Mouse (Mus musculus) lung, embryonic 16.5 days (tissue): ENCODE data around the gene Tbx2. TPM values are rescaled to one million over a fixed set of nuclear protein-coding genes. Genes with fewer than 3 reads are reported as not detected.

Experiments
- ATAC-seq: fragments of 200-750 bp; cut with Nextera tagmentation; 2 replicates; pipeline ENCODE4 v1.8.0; 2017; ENCODE audit warnings: low read depth, mild to moderate bottlenecking, moderate library complexity
- H3K27ac ChIP-seq: fragments of 300-500 bp; sonication (generic); 2 replicates; pipeline ENCODE4 v1.5.1; 2014; ENCODE audit warnings: mild to moderate bottlenecking, control low read depth, low read length
- H3K27me3 ChIP-seq: fragments of 300-500 bp; sonication (generic); 2 replicates; pipeline ENCODE4 v1.6.1; 2014; ENCODE audit warnings: low read depth, low read length, mixed read lengths; ENCODE audit not compliant: control insufficient read depth, insufficient read depth
- H3K36me3 ChIP-seq: fragments of 300-500 bp; sonication (generic); 2 replicates; pipeline ENCODE4 v1.6.1; 2014; ENCODE audit warnings: low read length; ENCODE audit not compliant: control insufficient read depth, insufficient read depth
- H3K4me1 ChIP-seq: fragments of 300-500 bp; sonication (generic); replicated peaks from 2 replicates; pipeline ENCODE4 v1.6.1; 2014; ENCODE audit warnings: low read length, mixed read lengths; ENCODE audit not compliant: control insufficient read depth, insufficient read depth
- H3K4me2 ChIP-seq: fragments of 300-500 bp; sonication (generic); 2 replicates; pipeline ENCODE4 v1.6.1; 2014; ENCODE audit warnings: low read depth, low read length, control low read depth
- H3K4me3 ChIP-seq: fragments of 300-500 bp; sonication (generic); 2 replicates; pipeline ENCODE4 v1.5.1; 2014; ENCODE audit warnings: mild to moderate bottlenecking, low read length, control low read depth
- H3K9ac ChIP-seq: fragments of 300-500 bp; sonication (generic); 2 replicates; pipeline ENCODE4 v1.6.1; 2014; ENCODE audit warnings: low read length, control low read depth
- H3K9me3 ChIP-seq: fragments of 300-500 bp; sonication (generic); 2 replicates; pipeline ENCODE4 v1.6.1; 2016; ENCODE audit warnings: low read length; ENCODE audit not compliant: control insufficient read depth
- WGBS: fragments of 180-500 bp; shearing (Covaris S2); extraction: QIAGEN DNeasy Blood & Tissue Kit; methylation state at CpG from one replicate; pipeline ENCODE4 v1.1.7; 2014; 5-methylcytosine and 5-hydroxymethylcytosine counted together
- polyA plus RNA-seq: library from polyadenylated mRNA; unstranded; fragments of >200 nt; fragmentation: Nextera tagmentation; extraction: Ambion mirVana; gene quantifications from 2 replicates; pipeline ENCODE4 v1.2.1, GENCODE M21; 2015

Gene Tbx2
- 24.6 and 25.1 TPM in 2 replicates for polyA plus RNA-seq

DNA sequence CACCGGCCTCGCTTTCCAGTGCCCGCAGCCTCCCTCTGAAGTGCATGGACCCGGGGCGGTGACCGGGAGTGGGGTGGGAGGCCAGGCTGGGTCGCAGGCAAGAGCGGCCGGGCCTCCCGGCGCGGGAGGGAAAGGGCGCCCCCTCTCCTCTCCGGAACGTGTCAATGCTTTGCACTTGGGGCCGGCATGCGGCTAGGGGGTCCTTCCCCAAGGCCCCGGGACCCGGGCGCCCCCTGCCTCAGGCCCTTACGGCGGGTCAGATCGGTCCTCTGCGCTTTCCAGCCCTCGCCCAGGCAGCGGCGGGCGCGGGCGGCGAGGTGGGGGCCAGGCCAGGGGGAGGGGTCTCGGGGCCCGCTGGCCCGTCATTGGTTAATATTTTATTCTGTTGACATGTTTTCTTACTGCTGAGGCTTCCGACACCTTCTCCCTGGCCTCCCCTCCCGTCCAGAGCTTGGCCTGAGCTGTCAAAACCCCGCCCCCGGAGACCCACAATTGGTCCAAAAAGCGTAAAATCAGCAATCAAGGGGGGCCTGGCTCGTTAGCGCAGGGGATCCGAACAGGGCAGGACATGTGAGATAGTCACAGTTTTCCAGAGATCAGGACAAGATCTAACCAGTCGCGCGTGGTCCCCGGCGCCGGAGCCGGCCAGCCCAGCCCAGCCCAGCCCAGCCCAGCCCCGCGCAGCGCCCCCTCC is at the start of gene Tbx2:
Gene Tbx2 (plus strand): TSS at position 321 of the 694 bp plus-strand sequence.
- ATAC-seq: peak; percentile 87
- Histone ChIP-seq H3K9me3 (no peaks in the 10 kb centered on the region), H3K4me1 (peaks cover 24% of the 10 kb centered on the region), H3K4me3 (peak within 1 kb of the TSS; percentile 73), H3K27me3 (peaks cover 45% of the 10 kb centered on the region), H3K36me3 (no peaks in the 10 kb centered on the region; the same call in 1 of the 2 replicates), H3K27ac (peak within 1 kb of the TSS; percentile 98), H3K4me2 (peak within 1 kb of the TSS; percentile 89), H3K9ac (peak within 1 kb of the TSS; percentile 93)
- WGBS: under 1% methylated on average over 37 of the region's 52 CpGs

DNA sequence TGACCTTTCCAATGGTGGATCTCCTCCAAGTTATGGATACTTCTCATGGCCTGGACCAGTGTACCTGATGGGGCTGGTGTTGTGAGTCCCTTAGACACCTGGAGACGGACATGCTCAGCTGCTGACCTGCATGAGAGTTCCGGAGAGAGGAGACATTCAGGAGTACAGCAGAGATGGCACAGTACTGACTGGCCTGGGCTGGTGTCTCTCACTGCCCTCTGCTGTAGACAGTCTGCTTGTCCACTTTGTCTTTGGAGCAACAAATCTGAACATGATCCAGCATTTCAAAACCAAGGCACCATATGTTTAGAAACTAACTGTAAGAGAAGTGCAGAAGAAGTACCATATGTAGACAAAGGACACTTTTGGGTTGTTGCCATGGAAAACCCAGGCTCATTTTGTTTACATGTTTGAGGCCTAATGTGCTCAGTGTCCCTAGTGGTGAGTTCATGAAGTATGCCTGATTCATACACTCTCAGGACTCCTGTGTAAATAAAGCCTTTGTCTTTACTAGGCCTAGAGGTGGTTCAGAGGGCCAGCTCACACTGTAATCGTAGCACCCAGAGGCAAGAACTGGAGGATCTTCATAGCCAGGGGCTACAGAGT is 46.1 kb upstream of the Tbx2 start:
- no peaks in the 10 kb centered on the region for H3K9me3 ChIP-seq
- WGBS: 51% methylated on average over 3 of the region's 3 CpGs
- no peak overlapping the region for H3K4me2 ChIP-seq
- no peak overlapping the region for H3K9ac ChIP-seq
- H3K4me3 ChIP-seq: no peak overlapping the region
- no peaks in the 10 kb centered on the region for H3K27me3 ChIP-seq
- H3K27ac ChIP-seq: peak overlapping the region; percentile 89
- peaks cover 33% of the 10 kb centered on the region for H3K4me1 ChIP-seq
- ATAC-seq: peak; percentile 88
- no peaks in the 10 kb centered on the region for H3K36me3 ChIP-seq

- no peaks in the 10 kb centered on the region for H3K9me3 ChIP-seq
- no peak for ATAC-seq
- H3K4me1 ChIP-seq: peaks cover 51% of the 10 kb centered on the region
- no peaks in the 10 kb centered on the region for H3K27me3 ChIP-seq
- H3K9ac ChIP-seq: no peak overlapping the region
- 0 out of 2 replicates have a peak, but pooled peaks cover 3% of the 10 kb centered on the region for H3K36me3 ChIP-seq
- H3K27ac ChIP-seq: no peak overlapping the region
- no peak overlapping the region for H3K4me3 ChIP-seq
- no peak overlapping the region for H3K4me2 ChIP-seq
- WGBS: 79% methylated on average over 7 of the region's 7 CpGs
Observed at GRCm38 (mm10) chr11:85789750-85790149, 42.6 kb upstream of the Tbx2 start.

DNA sequence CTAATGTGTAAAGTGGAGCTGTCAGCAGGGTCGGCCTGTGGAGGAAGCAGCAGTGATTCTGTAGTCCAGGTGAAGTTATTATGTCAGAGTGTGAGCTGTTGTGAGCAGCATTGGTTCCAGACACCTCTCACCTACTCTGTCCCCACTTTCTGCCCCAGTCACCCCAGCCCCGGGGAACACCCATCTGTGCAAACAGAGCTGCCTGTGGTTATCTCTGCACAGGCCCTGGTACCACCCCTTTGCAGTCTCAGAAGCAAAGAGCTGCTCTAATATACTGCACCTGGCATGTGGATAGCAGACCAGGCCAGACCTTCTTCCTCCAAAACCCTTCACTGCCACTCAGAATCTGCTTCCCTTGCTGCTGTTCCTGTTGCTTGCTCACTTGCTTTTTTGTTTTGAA is 42.1 kb upstream of the Tbx2 start:
- Histone ChIP-seq H3K9ac (peak overlapping the region; percentile 23; the same call in 1 of the 2 replicates), H3K4me1 (peaks cover 46% of the 10 kb centered on the region), H3K27me3 (no peaks in the 10 kb centered on the region), H3K27ac (peak overlapping the region; percentile 89), H3K4me3 (no peak overlapping the region), H3K9me3 (no peaks in the 10 kb centered on the region), H3K4me2 (no peak overlapping the region), H3K36me3 (0 out of 2 replicates have a peak, but pooled peaks cover 3% of the 10 kb centered on the region)
- 41% methylated on average over 2 of the region's 2 CpGs for WGBS
- no peak for ATAC-seq

DNA sequence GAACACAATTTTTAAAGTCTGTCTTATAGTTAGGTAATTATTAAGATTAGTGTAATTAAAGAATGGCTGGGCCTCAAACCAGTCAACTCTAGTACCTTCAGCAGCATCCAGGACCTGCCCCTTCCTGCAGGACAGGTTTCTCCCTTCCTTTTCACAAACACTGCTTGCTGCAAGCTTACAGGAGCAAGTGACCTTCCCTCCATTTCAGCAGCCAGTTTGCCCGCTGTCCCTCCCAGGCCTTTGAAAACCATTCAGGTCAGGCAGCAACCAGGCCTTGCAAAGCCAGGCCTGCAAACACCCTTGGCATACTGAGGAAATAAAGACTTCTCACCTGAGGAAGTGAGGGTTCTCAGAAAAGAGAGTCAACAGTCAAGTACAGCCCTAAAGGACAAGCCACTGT is 41.1 kb upstream of the Tbx2 start:
- H3K4me3 ChIP-seq: no peak overlapping the region
- H3K27me3 ChIP-seq: no peaks in the 10 kb centered on the region
- no peak overlapping the region for H3K4me2 ChIP-seq
- peaks cover 39% of the 10 kb centered on the region for H3K4me1 ChIP-seq
- no peaks in the 10 kb centered on the region for H3K9me3 ChIP-seq
- H3K9ac ChIP-seq: no peak overlapping the region
- 0 out of 2 replicates have a peak, but pooled peaks cover 3% of the 10 kb centered on the region for H3K36me3 ChIP-seq
- no peak for ATAC-seq
- whole genome bisulfite sequencing: 47% methylated on average over 1 of the region's 1 CpGs
- peak overlapping the region; percentile 89 for H3K27ac ChIP-seq

DNA sequence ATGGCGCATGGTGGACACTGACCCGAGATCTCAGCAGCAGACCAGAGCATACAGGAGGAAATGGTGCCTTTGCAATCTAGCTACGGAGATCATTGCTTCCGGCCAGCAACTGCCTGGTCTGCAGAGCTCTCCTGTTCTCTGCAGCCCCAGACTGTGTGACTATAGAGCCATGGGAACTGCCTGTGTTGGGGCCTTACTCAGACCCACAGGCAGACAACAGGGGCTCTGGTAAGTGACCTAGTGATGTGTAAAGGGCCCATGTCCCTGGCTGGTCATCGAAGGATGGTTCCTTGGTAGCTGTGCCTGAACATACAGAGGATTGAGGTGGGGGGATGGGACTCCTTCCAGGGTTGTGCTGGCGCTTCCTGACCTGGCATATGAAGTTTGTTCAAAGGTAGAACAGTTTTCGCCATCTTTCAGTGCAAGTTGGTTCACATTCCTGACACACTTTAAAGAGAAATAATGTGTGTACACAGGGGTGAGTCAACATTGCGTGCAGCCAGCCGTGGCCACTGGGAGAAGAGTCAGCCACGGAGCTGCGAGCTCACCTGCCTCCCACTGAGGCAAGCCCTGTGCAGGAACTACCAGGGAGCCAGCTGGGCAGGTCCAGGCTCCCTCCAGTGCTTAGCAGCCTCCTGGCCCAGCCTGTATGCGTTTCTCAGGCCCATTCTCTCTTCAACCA is 39.7 kb upstream of the Tbx2 start:
- Histone ChIP-seq H3K9ac (0 out of 2 replicates have a peak overlapping the region, but pooled peaks have one; percentile 8), H3K9me3 (no peaks in the 10 kb centered on the region), H3K4me1 (peaks cover 35% of the 10 kb centered on the region), H3K27ac (peak overlapping the region; percentile 89), H3K36me3 (0 out of 2 replicates have a peak, but pooled peaks cover 3% of the 10 kb centered on the region), H3K27me3 (no peaks in the 10 kb centered on the region), H3K4me2 (no peak overlapping the region), H3K4me3 (no peak overlapping the region)
- 51% methylated on average over 12 of the region's 12 CpGs for WGBS
- peak; percentile 91 for ATAC-seq

GRCm38 (mm10) chr11:85799456-85799855 is 32.9 kb upstream of the Tbx2 start:
- H3K27me3 ChIP-seq: no peaks in the 10 kb centered on the region
- peak; percentile 44; the same call in 1 of the 2 replicates for ATAC-seq
- WGBS: 29% methylated on average over 4 of the region's 4 CpGs
- no peaks in the 10 kb centered on the region for H3K9me3 ChIP-seq
- H3K4me1 ChIP-seq: peaks cover 17% of the 10 kb centered on the region
- peak overlapping the region; percentile 38 for H3K27ac ChIP-seq
- no peak overlapping the region for H3K4me2 ChIP-seq
- H3K36me3 ChIP-seq: no peaks in the 10 kb centered on the region; the same call in 1 of the 2 replicates
- no peak overlapping the region for H3K9ac ChIP-seq
- H3K4me3 ChIP-seq: no peak overlapping the region

- Histone ChIP-seq H3K4me1 (peaks cover 17% of the 10 kb centered on the region), H3K9me3 (no peaks in the 10 kb centered on the region), H3K9ac (no peak overlapping the region), H3K27ac (no peak overlapping the region), H3K4me3 (no peak overlapping the region), H3K27me3 (no peaks in the 10 kb centered on the region), H3K36me3 (no peaks in the 10 kb centered on the region; the same call in 1 of the 2 replicates), H3K4me2 (no peak overlapping the region)
- peak; percentile 64; the same call in 1 of the 2 replicates for ATAC-seq
- WGBS: 11% methylated on average over 19 of the region's 19 CpGs
Observed at GRCm38 (mm10) chr11:85799856-85800255, 32.5 kb upstream of the Tbx2 start.

GRCm38 (mm10) chr11:85800380-85800779 is 32.0 kb upstream of the Tbx2 start:
- Histone ChIP-seq H3K27me3 (no peaks in the 10 kb centered on the region), H3K4me1 (peaks cover 17% of the 10 kb centered on the region), H3K4me3 (no peak overlapping the region), H3K36me3 (no peaks in the 10 kb centered on the region; the same call in 1 of the 2 replicates), H3K4me2 (no peak overlapping the region), H3K9me3 (no peaks in the 10 kb centered on the region), H3K27ac (no peak overlapping the region), H3K9ac (no peak overlapping the region)
- 41% methylated on average over 11 of the region's 11 CpGs for WGBS
- ATAC-seq: no peak
